Mouse (Mus musculus): ENCODE measurements at regions not wholly inside any gene's neighbourhood (a gene's known extent, or its start where the extent isn't known, plus 50 kb on each side); places are given as distances from the start of the nearest gene placed in this dataset.
"Not testable (repeated sequence)": the region's sequence is repeated elsewhere in the genome, so short reads cannot be mapped to it uniquely, and the experiment has no call there.

GRCm38 (mm10) chr10:96289005-96289404 is 152.6 kb downstream of the Gm5426 start:
- H3K9ac ChIP-seq; H3K27ac ChIP-seq; H3K9me3 ChIP-seq; H3K27me3 ChIP-seq (replicated peaks); H3K4me1 ChIP-seq; H3K4me3 ChIP-seq (replicated peaks); H3K4me2 ChIP-seq; ATAC-seq (ENCODE audit: insufficient read depth, low FRiP score, low read depth); H3K36me3 ChIP-seq: not testable (repeated sequence)

GRCm38 (mm10) chr10:96293622-96294021 is 157.2 kb downstream of the Gm5426 start:
- Histone ChIP-seq H3K27ac (no peak overlapping the region), H3K9me3 (no peaks in the 10 kb centered on the region), H3K4me2 (no peak overlapping the region), H3K4me1 (no peaks in the 10 kb centered on the region), H3K27me3 (replicated peaks) (no peaks in the 10 kb centered on the region), H3K36me3 (no peaks in the 10 kb centered on the region), H3K4me3 (replicated peaks) (no peak overlapping the region), H3K9ac (no peak overlapping the region)
- no peak for ATAC-seq (ENCODE audit: insufficient read depth, low FRiP score, low read depth)
- WGBS, result 26% methylated on average over 7 of the region's 7 CpGs

- H3K4me1 ChIP-seq, result no peaks in the 10 kb centered on the region
- no peak overlapping the region for H3K4me3 ChIP-seq (replicated peaks)
- 66% methylated on average over 2 of the region's 2 CpGs for WGBS
- no peak overlapping the region for H3K4me2 ChIP-seq
- no peaks in the 10 kb centered on the region for H3K36me3 ChIP-seq
- H3K9me3 ChIP-seq, result no peaks in the 10 kb centered on the region
- no peak overlapping the region for H3K27ac ChIP-seq
- no peak for ATAC-seq (ENCODE audit: insufficient read depth, low FRiP score, low read depth)
- H3K9ac ChIP-seq, result no peak overlapping the region
- H3K27me3 ChIP-seq (replicated peaks), result no peaks in the 10 kb centered on the region
These were observed 158.3 kb downstream of the Gm5426 start for GRCm38 (mm10) chr10:96294666-96295065.

GRCm38 (mm10) chr10:96297658-96298057 is 161.3 kb downstream of the Gm5426 start:
- Histone ChIP-seq H3K27ac (no peak overlapping the region), H3K4me3 (replicated peaks) (no peak overlapping the region), H3K4me1 (no peaks in the 10 kb centered on the region), H3K27me3 (replicated peaks) (no peaks in the 10 kb centered on the region), H3K9me3 (no peaks in the 10 kb centered on the region), H3K9ac (no peak overlapping the region), H3K36me3 (no peaks in the 10 kb centered on the region), H3K4me2 (no peak overlapping the region)
- ATAC-seq (ENCODE audit: insufficient read depth, low FRiP score, low read depth), result no peak
- WGBS, result 84% methylated on average over 4 of the region's 4 CpGs

GRCm38 (mm10) chr10:96298566-96298965 is 162.2 kb downstream of the Gm5426 start:
- Histone ChIP-seq H3K4me3 (replicated peaks) (no peak overlapping the region), H3K36me3 (no peaks in the 10 kb centered on the region), H3K27ac (no peak overlapping the region), H3K27me3 (replicated peaks) (no peaks in the 10 kb centered on the region), H3K9ac (no peak overlapping the region), H3K4me2 (no peak overlapping the region), H3K4me1 (no peaks in the 10 kb centered on the region), H3K9me3 (no peaks in the 10 kb centered on the region)
- no peak for ATAC-seq (ENCODE audit: insufficient read depth, low FRiP score, low read depth)
- WGBS, result 70% methylated on average over 5 of the region's 5 CpGs

GRCm38 (mm10) chr10:96305701-96306100 is 169.3 kb downstream of the Gm5426 start:
- no peak overlapping the region for H3K9ac ChIP-seq
- no peaks in the 10 kb centered on the region for H3K9me3 ChIP-seq
- no peak overlapping the region for H3K4me3 ChIP-seq (replicated peaks)
- no peak overlapping the region for H3K4me2 ChIP-seq
- WGBS, result 64% methylated on average over 7 of the region's 7 CpGs
- peaks cover 10% of the 10 kb centered on the region for H3K4me1 ChIP-seq
- H3K27me3 ChIP-seq (replicated peaks), result no peaks in the 10 kb centered on the region
- H3K27ac ChIP-seq, result no peak overlapping the region
- no peak for ATAC-seq (ENCODE audit: insufficient read depth, low FRiP score, low read depth)
- H3K36me3 ChIP-seq, result no peaks in the 10 kb centered on the region

- H3K36me3 ChIP-seq, result no peaks in the 10 kb centered on the region
- H3K9ac ChIP-seq, result no peak overlapping the region
- H3K9me3 ChIP-seq, result 0 out of 2 replicates have a peak, but pooled peaks cover 6% of the 10 kb centered on the region
- H3K27ac ChIP-seq, result peak overlapping the region; percentile 68
- 20% methylated on average over 7 of the region's 7 CpGs for WGBS
- no peak overlapping the region for H3K4me2 ChIP-seq
- peak; percentile 60 for ATAC-seq (ENCODE audit: insufficient read depth, low FRiP score, low read depth)
- no peaks in the 10 kb centered on the region for H3K27me3 ChIP-seq (replicated peaks)
- peaks cover 10% of the 10 kb centered on the region for H3K4me1 ChIP-seq
- H3K4me3 ChIP-seq (replicated peaks), result no peak overlapping the region
These were observed 172.5 kb downstream of the Gm5426 start for GRCm38 (mm10) chr10:96308713-96309445.

GRCm38 (mm10) chr10:96309766-96310165 is 173.4 kb downstream of the Gm5426 start:
- no peak overlapping the region for H3K4me2 ChIP-seq
- H3K4me3 ChIP-seq (replicated peaks), result no peak overlapping the region
- H3K27me3 ChIP-seq (replicated peaks), result no peaks in the 10 kb centered on the region
- peaks cover 10% of the 10 kb centered on the region for H3K4me1 ChIP-seq
- no peak overlapping the region for H3K9ac ChIP-seq
- H3K36me3 ChIP-seq, result no peaks in the 10 kb centered on the region
- WGBS, result 40% methylated on average over 4 of the region's 4 CpGs
- 0 out of 2 replicates have a peak, but pooled peaks cover 6% of the 10 kb centered on the region for H3K9me3 ChIP-seq
- peak overlapping the region; percentile 68; the same call in 1 of the 2 replicates for H3K27ac ChIP-seq
- peak; percentile 50; the same call in 1 of the 2 replicates for ATAC-seq (ENCODE audit: insufficient read depth, low FRiP score, low read depth)

- H3K27me3 ChIP-seq (replicated peaks), result no peaks in the 10 kb centered on the region
- no peaks in the 10 kb centered on the region for H3K9me3 ChIP-seq
- 79% methylated on average over 1 of the region's 1 CpGs for WGBS
- no peak overlapping the region for H3K27ac ChIP-seq
- no peak overlapping the region for H3K4me2 ChIP-seq
- no peak overlapping the region for H3K9ac ChIP-seq
- H3K36me3 ChIP-seq, result no peaks in the 10 kb centered on the region
- no peaks in the 10 kb centered on the region for H3K4me1 ChIP-seq
- no peak overlapping the region for H3K4me3 ChIP-seq (replicated peaks)
- ATAC-seq (ENCODE audit: insufficient read depth, low FRiP score, low read depth), result no peak
These were observed 188.9 kb downstream of the Gm5426 start for GRCm38 (mm10) chr10:96325297-96325696.

- Histone ChIP-seq H3K4me3 (replicated peaks) (no peak overlapping the region), H3K4me2 (no peak overlapping the region), H3K27me3 (replicated peaks) (no peaks in the 10 kb centered on the region), H3K9ac (no peak overlapping the region), H3K9me3 (no peaks in the 10 kb centered on the region), H3K27ac (no peak overlapping the region), H3K4me1 (no peaks in the 10 kb centered on the region), H3K36me3 (no peaks in the 10 kb centered on the region)
- ATAC-seq (ENCODE audit: insufficient read depth, low FRiP score, low read depth), result no peak
- 71% methylated on average over 6 of the region's 6 CpGs for WGBS
These were observed 194.5 kb downstream of the Gm5426 start for GRCm38 (mm10) chr10:96330639-96331487.

GRCm38 (mm10) chr10:96332731-96333201 is 196.4 kb downstream of the Gm5426 start:
- Histone ChIP-seq H3K9me3 (no peaks in the 10 kb centered on the region), H3K27me3 (replicated peaks) (no peaks in the 10 kb centered on the region), H3K4me2 (no peak overlapping the region), H3K9ac (no peak overlapping the region), H3K36me3 (no peaks in the 10 kb centered on the region), H3K27ac (peak overlapping the region; percentile 53), H3K4me3 (replicated peaks) (no peak overlapping the region), H3K4me1 (no peaks in the 10 kb centered on the region)
- whole genome bisulfite sequencing, result 72% methylated on average over 10 of the region's 10 CpGs
- ATAC-seq (ENCODE audit: insufficient read depth, low FRiP score, low read depth), result peak; percentile 39; the same call in 1 of the 2 replicates

GRCm38 (mm10) chr10:96333224-96333623 is 196.8 kb downstream of the Gm5426 start:
- 69% methylated on average over 6 of the region's 6 CpGs for WGBS

More at GRCm38 (mm10) chr10:96333224-96333623, 196.8 kb downstream of the Gm5426 start:
- no peak overlapping the region for H3K4me2 ChIP-seq
- H3K36me3 ChIP-seq, result no peaks in the 10 kb centered on the region
- no peaks in the 10 kb centered on the region for H3K27me3 ChIP-seq (replicated peaks)
- no peaks in the 10 kb centered on the region for H3K4me1 ChIP-seq
- ATAC-seq (ENCODE audit: insufficient read depth, low FRiP score, low read depth), result no peak
- H3K27ac ChIP-seq, result peak overlapping the region; percentile 53; the same call in 1 of the 2 replicates
- H3K9ac ChIP-seq, result no peak overlapping the region
- H3K4me3 ChIP-seq (replicated peaks), result no peak overlapping the region
- no peaks in the 10 kb centered on the region for H3K9me3 ChIP-seq

Measured in stomach, embryonic 15.5 days (tissue).